Mouse (Mus musculus) heart, adult 2 months (tissue): ENCODE measurements around the gene Ubac2.

Source experiments
- CTCF ChIP-seq: fragments of 200-600 bp; IDR thresholded peaks from 2 replicates; pipeline ENCODE4 v1.8.1; 2022; ENCODE audit warnings: antibody characterized with exemption, mild to moderate bottlenecking, moderate library complexity
- EP300 ChIP-seq: fragments of 200-500 bp; IDR thresholded peaks from 2 replicates; pipeline ENCODE4 v1.6.1; 2011; ENCODE audit warnings: low read depth, low read length, control low read depth; ENCODE audit not compliant: insufficient read depth
- POLR2A ChIP-seq: fragments of 200-500 bp; IDR thresholded peaks from 2 replicates; pipeline ENCODE4 v1.6.1; 2011; ENCODE audit warnings: mild to moderate bottlenecking, low read depth, low read length, control low read depth; ENCODE audit not compliant: insufficient read depth

DNA sequence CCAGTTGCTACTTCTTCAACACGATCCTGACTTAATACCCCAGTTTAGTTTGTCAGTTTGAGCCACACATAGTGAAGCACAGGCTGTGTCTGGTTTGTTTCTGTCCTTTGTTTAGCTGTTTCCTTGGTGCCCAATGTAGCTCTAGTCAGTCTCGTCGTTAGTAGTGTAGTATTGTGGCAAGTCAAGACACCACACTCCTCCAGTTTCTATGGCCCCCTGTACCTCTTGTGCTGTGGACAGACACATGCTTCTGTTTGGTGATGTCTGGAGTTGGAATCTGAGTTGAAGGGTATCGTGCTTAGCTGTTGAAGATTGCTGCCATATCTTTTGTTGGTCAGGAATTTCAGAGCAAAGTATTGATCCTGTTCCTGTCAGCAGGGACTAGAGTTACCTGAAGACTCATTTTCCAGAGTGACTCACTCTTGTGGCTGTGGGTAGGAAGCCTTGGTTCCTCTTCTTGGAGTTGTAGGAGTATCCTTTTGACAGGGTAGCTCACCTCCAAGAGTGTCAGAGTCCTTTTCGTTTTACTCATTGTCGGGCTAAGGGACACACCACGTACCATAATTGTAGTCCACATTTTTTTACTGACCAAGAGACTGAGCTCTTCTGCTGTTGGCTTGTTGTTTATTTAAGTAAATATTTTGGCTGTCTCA is 52.4 kb downstream of the Ubac2 start:
- TF ChIP-seq CTCF (no peak), POLR2A (no peak), EP300 (no peak)
